Mouse (Mus musculus) layer of hippocampus, adult 9-10 months (tissue): ENCODE data around the gene Rai1.

Experiments used
- DNase-seq: peaks from one replicate; pipeline ENCODE4 v3.0.0; 2022; ENCODE audit warnings: low spot score

The Rai1 gene

GRCm38 (mm10) chr11:60094909-60095810 lies 9.7 kb upstream of the Rai1 start:
- DNase-seq, result no peak

- DNase-seq, result no peak
Measured at GRCm38 (mm10) chr11:60099555-60100186, 5.1 kb upstream of the Rai1 start.

DNA sequence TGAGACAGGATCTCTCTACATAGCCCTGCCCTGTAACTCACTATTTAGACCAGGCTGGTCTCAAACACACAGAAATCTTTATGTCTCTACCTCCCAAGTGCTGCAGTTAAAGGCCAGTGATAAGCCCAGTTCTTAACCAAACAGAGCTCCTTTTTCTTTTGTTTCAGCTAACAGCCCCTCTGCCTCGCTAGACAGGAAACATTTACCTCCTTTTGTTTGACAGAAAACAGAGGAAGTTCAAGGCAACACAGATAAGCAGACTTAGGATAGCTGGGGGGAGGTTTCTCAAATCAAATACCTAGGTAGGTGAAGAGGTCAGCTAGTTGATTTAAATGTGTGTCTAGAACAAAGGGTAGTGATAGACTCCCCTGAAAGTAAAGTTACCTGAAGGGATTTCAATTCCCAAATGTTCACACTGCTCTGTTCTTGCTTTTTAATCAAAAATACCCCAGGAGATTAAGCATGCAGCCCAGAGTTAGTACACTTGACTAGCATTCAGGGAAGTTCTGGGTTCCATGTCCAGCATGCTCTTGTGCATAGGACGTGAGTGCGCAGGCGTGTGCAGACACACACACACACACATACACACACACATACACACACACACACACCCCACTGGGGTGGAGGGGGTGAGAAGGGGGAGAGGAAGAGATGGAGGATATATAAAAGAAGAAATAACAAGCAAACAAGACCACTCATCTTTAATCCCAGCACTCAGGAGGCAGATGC lies 3.8 kb upstream of the Rai1 start:
- no peak for DNase-seq

DNA sequence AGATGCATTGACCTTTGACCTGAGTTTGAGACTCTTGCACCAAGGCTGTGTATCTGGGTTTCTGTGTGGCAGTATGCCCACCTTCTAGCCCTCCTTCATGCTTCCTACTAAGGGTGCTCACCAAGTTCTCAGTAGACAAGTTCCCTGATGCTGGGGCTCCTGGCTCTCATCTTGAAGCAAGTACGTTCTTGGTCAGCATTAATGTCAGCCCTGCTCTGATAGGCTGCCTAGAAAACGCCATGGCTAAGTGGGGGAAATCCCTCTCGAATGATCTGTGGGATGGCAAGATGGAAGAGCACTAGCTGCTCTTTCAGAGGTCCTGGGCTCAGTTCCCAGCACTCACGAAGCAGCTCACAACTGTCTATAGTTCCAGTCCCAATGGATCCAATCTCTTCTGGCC lies 2.8 kb upstream of the Rai1 start:
- DNase-seq, result no peak

GRCm38 (mm10) chr11:60102664-60103063 lies 2.1 kb upstream of the Rai1 start:
- DNase-seq, result no peak

DNA sequence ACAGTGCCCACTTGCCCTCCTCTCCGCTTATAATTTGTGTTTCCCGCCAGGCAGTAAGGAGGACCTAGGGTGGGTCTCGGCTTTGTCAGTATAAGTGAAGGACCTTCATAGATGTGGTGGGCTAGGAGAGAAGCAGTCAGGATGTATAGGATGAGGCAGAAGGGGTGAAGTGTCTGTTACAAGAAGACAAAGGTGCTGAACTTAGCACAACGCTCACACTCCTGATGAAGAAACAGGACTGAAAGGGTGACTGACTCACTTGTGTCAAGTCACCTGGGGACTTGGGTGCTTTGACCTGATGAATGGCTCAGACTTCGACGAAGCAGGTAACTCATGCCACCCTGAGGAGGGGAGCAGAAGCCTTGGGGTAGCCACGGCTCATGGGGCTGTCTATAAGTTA lies 1.2 kb upstream of the Rai1 start:
- DNase-seq, result no peak

DNA sequence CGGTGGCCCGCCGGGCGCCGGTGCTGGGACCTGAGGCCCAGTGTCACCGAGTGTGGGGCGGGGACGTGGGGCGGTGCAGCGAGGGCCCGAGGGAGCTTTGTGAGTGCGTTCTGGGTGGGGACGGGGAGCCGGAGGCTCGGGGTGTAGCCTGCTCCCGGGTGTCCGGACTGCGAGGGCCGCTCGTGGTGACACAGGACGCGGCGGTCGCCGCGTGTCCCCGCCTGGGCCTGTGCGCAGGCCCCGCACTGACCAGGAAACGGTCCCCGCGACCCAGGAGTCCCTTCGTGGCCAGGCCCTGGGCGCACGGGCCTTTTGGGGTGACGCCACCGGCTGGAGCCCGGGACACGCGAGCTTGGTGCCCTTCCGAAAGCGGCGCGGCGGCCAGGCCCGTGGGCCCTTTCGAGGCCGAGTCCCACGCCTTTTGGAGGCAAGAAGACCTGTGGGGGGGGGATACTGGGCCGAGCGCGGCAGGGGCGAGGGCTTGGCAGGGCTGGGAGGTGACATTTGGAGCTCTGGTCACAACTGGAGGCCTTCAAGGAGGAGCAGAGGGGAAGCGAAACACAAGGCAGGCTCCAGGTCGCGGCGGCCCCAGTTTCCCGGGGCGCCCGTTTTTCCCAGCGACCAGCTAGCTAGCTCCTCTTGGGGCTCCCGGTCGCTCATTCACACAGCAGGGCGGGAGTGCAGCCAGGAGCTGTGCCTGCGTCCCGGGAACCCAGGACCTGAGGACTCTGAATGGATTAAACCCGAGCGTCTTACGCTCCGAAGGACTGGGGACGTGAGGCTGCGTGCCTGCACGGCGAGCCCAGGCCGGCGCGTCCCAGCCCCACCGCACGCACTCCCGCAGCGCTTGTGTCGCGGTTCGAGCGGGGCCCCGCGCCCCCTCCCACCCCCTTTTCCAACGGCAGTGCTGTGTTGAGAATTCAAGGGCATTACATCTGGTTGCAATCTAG lies 1.1 kb downstream of the Rai1 start:
- no peak for DNase-seq

GRCm38 (mm10) chr11:60106543-60107110 lies 1.8 kb downstream of the Rai1 start:
- no peak for DNase-seq

- DNase-seq, result no peak
Measured at GRCm38 (mm10) chr11:60107449-60107848, 2.6 kb downstream of the Rai1 start.

DNA sequence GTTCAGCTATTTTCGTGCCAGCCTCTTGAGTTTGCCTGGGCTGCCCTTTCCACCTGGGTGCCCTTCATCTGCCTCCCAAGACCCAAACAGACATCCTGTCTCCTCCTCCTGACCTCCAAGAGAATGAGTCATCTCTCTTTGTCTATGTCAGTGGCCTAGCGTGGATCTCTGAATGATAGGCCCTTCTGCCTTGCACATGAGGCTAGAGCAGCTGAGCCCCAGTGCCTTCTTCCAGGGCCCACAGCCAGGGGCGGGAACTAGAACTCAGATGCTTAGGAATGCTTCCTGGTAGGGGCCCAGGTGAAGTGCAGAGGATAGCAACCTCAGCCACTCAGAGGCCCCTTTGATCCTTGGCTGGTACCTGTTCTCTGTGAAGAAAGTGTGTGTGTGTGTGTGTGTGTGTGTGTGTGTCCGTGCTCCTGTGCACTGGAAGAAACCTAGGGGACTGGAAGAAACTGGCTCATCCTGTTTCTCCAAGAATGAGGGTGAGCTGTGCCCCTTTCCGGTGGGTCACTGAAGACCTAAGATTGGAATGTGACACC lies 3.9 kb downstream of the Rai1 start:
- no peak for DNase-seq

- DNase-seq, result no peak
Measured at GRCm38 (mm10) chr11:60110386-60110785, 5.6 kb downstream of the Rai1 start.

- no peak for DNase-seq
Measured at GRCm38 (mm10) chr11:60111576-60111975, 6.8 kb downstream of the Rai1 start.

GRCm38 (mm10) chr11:60113624-60114023 lies 8.8 kb downstream of the Rai1 start:
- no peak for DNase-seq

GRCm38 (mm10) chr11:60114296-60115023 lies 9.6 kb downstream of the Rai1 start:
- no peak for DNase-seq

- no peak for DNase-seq
Measured at GRCm38 (mm10) chr11:60115024-60115538, 10.3 kb downstream of the Rai1 start.

- DNase-seq, result no peak
Measured at GRCm38 (mm10) chr11:60115638-60116276, 10.9 kb downstream of the Rai1 start.

GRCm38 (mm10) chr11:60120586-60121262 lies 15.9 kb downstream of the Rai1 start:
- no peak for DNase-seq

GRCm38 (mm10) chr11:60122611-60123010 lies 17.8 kb downstream of the Rai1 start:
- DNase-seq, result no peak

DNA sequence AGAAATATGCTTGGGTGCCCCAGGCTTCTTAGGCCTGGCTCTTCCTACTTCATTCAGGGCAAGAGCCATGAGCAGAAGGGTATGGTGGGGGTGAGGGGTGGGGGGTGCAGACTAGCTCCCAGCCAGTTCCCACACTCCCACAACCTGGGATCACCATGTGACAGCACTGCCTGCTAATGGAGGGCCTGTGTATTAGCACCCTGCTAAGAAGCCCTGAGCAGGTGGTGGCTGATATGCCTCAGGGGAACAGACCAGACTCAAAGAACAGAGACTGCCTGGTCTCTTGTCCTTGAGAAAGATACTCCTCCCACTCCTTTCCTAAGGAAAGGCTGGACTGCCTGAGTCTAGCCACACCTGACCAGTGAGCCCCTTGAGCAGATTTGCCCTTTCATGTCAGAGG lies 22.2 kb downstream of the Rai1 start:
- no peak for DNase-seq
